Mouse (Mus musculus) kidney, adult 8-10 months (tissue): ENCODE results near the gene Col4a4.

ENCODE experiments used
- DNase-seq, 2 experiments: peaks; one replicate each; pipeline ENCODE4 v3.0.0; 2022

Gene Col4a4

DNA sequence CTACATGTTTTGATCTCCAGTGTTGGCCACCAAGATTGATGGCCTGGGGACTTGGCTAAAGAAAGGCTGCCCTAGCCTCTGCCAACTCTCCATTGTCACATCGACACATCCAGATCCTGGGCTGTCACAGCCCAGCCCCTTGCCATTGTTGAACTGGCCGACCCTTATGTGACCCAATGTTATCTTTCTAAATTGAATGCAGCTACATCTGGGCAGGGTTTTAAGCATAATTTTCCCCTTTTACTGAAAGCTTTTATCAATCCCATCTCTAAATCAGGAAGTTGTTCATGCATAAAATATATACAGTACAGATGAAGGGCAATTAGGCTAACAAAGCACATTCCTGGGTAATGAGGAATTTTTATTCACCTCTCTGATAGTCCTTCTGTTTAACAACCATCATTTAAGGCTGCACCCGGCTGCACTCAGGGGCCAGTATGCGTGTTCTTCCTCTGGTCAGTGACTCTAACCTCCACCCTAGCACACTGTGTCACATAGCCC, 112.1 kb downstream of the Col4a4 start:
- peak; percentile 31 to 38 for DNase-seq

DNA sequence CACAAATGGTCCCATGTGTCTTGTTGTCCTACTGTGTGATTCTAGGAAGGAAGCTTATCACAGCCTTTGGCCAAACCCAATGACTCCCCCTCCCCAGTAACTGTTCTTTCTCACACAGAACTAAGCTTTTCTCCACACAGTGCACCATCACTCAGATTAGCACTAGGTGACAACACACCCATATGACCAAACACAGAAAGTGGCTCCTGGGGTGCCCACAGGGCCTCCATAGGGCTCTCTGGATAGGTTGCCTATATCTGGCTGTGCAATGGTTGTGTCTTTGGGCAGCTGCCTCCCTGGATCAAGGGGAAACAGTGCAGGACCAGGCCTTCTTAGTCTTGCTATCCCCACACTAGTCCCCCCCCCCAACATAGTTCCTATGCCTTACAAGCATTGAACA, 113.2 kb downstream of the Col4a4 start:
- DNase-seq = no peak

DNA sequence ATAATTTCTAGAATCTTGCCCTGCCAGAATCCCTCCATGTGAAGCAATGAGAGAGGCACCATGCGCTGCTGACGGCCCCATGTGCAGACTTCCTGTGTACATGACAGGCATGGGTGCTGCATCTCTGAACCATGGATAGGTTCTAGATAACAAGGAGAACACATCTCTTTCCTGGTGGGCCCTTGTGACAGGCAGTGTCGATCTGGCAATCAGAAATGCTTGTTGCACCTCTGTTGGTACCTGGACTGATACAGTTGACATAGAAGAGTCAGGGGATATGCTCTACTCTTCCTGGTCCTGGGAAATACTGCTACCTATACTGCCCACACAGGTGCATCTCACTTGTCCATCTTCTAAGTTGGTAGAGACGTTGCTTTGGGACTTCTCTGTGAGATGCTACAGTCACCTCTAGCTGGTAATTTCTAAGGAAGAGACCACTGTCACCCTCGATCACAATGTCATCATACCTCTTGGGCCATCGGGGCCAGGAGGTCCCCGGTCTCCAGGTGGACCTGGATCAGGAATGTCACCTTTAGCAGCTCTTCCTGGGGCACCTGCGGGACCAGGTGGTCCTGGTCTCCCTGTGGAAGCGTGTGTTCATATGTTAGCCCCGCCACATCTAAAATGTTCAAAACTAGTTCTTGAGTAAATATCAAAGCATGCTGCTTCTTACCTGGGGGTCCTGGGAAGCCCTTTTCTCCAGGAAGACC, 116.0 kb downstream of the Col4a4 start:
- no peak for DNase-seq

DNA sequence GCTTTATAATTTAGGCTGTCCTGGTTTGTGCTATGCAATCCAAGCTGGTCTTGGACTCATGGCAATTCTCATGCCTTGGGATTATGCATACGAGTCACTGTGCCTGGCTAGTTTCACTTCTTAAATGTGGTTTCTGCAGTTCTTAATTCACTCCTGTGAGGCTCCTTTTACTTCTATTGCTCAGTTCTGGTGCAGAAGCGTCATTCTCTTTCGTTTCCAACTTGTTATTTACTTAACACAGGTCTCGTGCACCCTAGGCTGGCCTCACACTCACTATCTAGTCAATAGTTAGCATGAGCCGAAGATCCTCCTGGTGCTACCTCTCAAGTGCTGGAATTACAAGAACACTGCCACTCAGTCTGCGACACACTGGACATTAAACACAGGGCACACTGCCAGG, 117.8 kb downstream of the Col4a4 start:
- DNase-seq = no peak

DNA sequence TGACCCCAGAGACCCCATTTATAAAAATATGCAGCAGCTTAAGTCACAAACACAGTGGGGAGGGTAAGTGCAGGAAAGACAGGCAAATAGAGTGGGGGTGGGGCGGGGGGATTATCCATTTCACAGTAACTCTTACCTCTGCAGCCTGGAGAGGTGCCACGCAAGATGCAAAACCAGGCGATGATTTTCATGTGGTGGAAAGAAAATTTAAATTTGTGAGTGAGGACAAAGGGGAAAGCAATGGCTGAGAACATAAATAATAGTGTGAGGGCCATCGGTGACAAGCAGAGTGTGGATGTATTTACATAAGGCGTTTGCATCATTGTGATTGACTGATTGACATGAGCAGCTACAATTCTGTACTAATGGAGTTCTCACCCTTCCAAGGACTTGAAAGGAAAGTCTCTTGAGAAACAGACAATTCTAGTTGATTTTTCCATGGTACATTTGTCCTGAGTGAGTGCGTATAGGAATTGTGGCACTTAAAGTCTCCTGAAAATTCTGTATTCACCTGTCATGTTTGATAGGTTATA, 121.3 kb downstream of the Col4a4 start:
- DNase-seq = no peak

DNA sequence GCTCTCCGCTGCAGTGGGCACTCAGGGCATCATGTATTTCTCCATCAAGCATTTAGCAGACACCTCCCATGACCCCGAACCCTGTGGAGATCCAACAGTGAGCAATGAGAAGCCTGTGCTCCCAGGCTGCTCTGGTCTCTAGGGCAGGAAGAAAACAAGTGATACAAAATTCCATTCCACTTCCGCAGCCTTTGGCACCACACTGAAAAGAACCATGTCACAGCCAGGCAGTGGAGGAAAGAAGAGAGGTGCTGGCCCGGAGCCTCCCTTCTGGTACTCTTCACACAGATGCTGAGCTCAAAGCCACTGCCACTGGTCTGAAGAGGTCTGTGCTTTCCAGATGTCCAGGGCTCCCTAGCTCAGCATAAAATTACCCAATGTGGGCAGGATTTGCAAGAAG, 125.6 kb downstream of the Col4a4 start:
- DNase-seq = no peak

DNA sequence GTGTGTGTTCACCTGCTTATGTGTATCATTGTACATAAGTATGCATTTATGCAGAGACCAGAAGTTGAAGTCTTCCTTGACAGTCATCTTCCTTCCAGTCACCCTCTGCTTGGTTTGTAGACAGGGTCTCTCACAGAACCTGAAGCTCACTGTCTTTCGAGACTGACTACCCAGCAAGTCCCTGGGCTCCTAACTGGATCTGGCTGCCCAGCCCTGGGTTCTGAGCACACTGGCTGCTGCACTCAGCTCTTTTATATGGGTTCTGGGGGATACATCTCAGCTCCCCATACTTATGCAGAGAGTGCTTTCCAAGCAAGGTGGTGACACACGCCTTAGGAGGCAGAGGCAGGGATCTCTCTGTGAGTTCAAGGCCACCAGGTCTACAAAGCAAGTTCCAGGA, 126.7 kb downstream of the Col4a4 start:
- DNase-seq = no peak

DNA sequence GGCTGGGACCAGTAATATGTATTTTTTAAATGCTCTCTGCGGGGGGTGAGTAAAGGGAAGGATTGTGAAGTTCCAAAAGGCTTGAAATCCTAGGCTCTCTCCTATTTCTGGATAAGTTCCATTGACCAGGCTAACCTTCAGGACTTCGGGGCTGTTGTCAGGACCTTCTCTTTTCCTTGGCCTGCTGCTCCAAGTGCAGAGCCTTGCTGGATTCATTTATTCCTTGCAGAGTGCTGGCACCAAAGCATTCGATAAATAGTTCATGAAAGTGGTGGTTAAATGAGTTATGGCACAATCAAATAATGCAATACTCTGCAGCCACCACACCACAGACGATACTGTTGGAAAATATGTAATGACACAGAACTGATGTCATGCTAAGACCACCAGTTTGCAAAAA, 127.3 kb downstream of the Col4a4 start:
- DNase-seq = no peak

DNA sequence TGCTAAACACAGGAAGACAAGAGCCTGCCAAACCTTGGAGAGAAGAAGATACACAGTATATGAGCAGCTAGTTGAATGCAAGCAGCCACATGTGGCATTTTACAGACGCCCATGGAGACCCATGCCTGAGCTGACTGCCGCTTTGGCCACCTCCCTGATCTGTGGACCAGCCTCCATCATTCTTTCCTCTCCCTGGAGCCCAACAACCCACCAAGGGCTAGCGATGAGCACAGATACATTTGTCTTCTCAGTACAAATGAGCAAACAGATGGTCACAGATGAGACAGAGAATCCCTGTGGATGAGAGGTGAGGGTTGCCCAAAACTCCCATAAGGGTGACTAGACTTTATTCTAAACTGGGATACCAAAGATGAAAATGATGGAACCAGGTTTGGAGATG, 132.6 kb downstream of the Col4a4 start:
- DNase-seq = no peak

DNA sequence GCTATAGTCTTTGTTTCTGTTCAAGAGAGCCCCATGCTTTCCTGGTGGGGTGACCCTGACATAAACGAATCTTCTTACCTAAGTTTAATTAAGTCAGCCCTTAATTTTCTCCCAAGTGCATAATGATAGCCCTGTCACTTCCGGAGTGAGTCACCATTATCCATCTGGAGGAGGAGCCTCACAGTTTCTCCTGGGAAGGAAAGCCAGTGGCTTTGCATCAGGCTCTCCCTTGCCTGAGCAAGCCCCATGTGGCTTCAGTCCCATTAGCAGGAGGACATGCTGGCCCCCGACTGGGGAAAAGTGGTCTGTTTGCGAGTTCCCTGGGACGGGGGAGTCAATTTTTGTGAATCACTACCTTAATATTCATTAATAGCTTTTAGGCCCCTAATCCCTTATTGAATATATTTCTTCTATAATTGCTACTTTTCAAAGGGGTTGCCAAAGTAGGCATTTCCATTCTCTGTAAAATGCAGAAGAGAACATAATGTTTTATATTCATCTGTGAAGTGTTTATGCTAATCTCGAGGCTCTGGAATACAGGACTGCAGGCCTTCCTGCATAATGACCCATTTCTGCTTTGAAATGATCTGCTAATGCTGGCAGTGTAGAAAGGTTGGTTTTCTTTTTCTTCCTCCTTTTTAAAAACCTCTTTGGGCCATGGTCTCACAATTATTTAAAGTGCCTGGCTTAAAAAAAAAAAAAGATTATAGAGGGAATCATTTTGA, 134.6 kb downstream of the Col4a4 start:
- DNase-seq = no peak

DNA sequence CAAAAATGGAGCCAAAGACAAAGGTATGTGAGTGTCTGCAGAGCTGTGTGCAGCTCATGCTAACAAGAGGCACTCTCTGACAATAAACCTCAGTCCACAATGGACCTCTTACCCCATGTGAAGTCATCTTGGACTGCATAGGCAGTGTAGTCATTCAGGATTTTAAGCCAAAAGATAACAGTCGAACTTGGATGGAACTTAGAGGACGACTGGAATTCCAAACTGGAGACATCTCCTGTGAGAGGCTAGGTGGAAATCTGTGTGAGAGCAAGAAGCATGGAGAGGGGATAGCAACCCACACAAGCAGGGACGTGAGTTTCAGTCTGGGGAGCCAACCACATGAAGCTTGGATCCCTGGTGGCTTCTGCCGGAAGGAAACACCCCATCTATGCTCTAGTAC, 136.8 kb downstream of the Col4a4 start:
- DNase-seq = no peak

DNA sequence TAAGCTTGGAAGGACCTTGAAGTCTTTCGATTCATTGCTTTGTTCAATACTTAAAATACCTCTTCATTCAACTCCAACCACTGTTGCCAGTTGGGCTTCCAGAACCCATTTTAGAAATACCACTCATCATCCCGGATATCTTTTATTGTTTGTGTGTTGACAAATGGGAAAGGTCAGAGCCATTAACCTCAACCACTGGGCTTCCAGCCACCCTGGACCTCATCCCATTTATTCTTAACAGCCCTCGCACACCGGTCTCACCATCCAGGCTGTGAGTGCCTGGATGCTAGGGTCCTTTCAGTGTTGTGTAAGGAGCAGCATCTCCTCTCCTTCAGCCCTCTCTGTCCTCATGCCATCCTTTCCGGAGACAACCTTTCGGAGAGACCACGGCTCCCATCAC, 140.6 kb downstream of the Col4a4 start:
- peak; percentile 29 to 44 for DNase-seq

DNA sequence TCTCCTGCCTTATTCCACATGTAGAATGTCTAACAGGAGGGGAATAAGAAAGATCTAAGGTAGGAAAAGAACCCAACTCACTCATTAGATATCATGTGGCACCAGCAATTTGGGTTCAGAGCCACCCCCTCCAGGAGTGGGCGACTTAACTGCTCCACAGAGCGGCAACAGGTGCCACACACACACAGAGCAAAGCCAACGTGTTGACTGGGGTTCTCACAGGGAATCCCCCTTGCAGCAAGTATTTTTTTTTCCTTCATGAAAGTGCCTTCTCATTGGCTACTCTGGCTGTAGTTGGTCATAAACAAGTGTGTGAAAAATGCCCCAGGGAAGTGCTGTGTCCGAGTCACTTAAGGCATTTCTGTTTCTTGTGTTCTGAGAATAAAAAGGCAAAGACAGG, 143.1 kb downstream of the Col4a4 start:
- DNase-seq = no peak

DNA sequence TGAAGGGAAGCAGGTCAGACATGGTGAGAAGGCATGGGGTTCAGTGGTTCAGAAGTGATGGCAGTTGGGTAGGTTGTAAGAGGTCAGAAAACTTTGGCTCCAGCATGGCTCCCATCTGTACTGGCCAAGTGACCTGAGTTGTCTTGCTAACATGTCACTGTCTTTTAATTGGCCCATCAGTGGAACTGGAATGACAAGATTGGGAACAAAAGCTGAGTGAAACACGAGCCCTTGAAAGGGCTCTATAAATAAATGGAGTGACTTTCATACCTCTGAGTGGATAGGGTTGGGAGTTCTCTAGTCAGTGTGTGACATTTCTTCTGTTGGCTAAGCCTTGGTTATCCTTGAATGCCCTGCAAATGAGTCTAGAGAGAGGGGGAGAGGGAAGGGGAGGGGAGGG, 146.5 kb downstream of the Col4a4 start:
- no peak for DNase-seq

DNA sequence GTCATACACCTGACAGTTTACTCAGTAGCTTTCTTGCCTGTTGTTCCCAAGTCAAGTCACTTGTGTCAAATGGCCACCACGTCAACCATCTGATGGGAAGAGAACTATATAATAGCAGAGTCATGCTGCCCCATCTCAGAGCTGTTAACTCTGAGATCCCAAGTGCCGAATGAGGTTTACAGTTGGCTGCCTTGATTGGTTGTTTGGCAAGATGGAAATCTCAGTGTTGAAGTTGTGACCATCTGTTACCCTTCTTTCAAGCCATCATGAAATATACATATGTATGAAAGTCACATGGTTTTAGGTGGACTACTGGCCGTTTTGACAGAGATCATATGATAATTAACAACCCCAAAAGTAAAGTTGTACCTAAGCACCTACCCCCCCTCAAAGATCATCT, 149.4 kb downstream of the Col4a4 start:
- no peak for DNase-seq

DNA sequence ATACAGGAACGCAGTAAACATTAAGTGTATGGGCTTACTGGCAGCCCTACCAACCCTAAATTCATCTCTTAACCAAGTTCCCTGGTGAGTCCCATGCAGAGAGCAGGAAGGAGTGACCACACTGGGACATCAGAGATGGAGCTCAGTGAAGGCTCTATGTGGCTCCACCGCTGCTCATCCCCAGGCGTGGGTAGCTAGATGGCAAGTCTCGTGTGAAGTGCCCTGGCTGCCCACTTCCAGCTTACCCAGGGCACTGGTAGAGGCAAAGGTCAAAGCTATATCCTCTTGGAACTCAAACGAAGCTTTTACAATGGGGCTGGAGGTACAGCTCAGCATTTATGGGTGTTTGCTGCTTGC, 153.0 kb downstream of the Col4a4 start:
- no peak for DNase-seq

DNA sequence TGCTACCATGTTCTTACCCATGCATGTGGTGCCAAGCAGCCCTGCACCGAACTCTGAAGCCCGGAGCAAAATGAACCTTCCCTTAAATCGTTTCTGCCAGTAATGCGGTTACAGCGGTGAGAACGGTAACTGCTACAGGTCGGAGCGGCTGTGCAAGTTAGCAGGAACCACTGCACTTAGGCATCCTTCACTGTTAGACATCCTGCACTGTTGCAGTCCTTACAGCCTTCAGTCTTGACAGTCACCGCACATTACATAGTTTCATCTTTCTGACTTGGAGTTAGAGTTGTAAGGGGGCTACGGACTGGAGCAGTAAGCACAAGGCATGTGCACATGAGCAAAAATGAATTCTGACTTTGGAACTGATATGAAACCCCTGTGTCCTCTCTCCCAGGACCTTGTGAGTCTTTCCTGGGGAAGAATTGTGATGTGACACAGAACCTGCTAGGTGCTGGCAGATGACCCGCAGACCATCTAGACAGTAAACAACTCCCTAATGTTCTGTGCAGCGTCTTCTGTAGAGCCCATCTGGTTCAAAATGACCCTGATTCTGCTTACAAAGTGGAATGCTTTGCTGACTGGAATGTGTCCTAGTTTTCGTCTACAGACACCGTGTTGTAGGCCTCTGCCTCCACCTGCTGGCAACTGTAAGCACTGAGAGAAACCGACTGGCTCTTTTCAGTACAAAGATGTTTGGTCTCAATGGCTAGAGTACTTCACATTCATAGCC, 153.6 kb downstream of the Col4a4 start:
- peak; percentile 58 to 85 for DNase-seq

DNA sequence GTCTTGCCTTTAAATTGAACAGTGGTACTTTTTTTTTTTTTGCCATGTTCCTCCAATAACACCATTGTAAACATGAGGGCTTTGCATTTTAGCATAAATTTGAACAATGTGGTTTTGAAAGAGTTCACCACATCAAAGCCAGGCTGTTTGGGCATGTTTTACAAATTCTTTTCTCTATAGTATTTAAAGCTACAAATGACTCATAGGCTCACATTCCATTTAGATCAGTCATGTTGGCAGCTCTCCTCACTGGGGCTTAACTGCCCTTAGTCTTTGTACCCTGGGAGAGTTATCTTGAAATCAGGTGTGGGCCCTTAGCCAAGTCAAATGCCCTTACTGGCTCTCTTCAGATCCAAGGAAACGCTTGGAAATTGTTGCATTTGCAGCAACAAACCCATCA, 157.6 kb downstream of the Col4a4 start:
- DNase-seq = peak; percentile 73 to 76

DNA sequence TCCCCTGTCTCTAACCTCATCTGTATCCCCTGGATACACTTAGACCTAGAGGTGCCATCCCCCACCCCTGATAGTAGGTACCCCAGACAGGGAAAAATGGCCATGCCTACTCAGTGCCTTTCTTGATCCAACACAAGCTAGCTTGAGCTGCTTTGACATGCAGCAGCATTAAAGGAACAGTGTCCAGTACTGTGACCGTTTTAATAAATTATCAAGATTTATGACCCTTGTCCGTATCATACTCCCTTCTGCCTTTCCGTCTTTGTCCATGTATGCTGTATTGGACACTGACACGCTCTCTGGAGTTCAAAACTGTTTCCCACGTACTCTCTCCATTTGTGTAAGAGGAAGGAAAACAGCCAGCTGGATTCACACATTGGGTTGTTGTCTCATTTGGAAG, 158.9 kb downstream of the Col4a4 start:
- no peak for DNase-seq

DNA sequence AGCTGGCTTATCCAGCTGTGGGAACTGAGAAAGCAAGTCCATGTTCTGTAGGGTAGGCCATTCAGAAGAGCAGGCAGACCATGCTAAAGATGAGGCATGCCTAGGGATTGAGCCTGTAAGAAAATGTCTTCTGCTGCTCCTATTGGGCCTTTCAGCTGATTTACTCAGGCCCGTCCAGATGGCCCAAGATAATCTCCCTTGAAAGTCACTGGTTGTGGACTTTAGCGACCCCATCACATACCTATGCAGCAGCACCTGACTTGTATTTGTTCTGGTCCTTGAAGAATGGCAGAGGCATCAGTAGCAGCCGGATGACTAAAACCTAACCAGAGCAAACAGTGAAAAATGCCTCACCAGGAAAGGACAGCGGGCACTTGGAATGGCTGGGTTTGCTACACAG, 171.0 kb downstream of the Col4a4 start:
- DNase-seq = no peak

DNA sequence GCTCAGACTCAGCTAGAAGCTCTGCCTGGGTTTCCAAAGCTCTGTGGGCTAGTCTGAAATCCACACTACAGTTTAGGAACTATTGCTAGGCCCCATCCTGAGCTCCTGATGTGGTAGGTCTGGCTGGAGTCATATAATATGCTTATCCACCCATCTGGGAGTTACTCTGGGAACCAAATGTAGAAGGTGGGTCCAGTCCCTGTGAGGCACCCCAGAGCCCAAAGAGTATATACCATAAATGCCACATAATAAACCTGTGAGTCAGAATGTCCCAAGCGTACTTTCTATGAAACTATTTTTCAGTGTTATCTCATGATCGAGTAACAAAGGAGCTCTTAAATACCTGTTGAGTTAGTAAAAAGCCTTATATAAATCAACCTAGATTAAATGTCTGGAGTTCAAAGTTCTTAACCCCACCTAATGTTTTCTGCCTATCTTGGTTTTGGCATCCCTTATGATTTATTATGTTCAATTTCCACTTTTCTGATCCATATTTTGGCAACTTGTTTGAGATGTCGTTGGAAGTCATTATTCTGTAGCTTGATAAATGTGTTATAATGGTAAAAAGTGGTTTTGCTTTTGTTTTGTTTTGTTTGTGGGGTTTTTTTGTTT, 172.1 kb downstream of the Col4a4 start:
- no peak for DNase-seq

DNA sequence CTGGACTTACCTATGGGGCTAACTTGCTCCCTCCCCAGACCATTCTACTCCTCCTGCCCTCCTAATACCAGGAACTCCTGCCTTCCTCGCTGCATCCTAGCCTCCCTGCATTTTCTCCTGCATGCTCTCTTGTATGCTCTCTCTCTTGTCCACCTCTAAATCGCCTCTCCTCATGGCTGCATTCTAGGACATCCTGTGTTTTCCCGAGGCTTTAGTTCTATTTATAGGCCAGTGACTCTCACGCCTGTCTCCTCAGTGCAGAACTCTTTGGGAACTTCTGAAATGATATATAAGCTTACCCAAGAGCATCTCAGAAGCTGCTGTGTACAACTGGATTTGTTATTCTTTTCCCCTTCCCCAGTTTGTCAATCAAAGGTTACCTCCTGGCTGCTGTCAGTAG, 174.6 kb downstream of the Col4a4 start:
- no peak for DNase-seq

DNA sequence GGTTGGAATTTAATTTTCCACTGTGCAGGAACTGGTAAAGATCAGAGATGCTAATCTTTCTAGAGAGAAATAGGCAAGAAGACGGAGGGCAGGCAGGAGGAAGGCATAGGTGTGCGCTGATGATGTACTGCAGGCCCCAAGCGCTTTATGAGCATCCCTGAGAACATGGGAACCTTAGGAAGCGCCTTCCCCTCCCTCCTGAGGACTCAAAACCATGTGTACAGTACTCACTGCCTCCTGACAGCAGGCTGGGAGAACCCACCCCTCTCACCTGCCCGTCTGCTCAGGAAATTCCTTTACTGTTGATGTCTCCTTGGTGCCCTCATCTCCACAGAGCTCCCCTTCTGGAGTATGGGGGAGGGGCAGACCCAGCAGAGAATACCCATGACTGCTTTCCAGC, 175.1 kb downstream of the Col4a4 start:
- DNase-seq = no peak
